Mouse (Mus musculus) ES-Bruce4 (cell line): ENCODE measurements around the gene Herc3. TPM values are rescaled to one million over a fixed set of nuclear protein-coding genes. Genes with fewer than 3 reads are reported as not detected.
"Not testable (repeated sequence)": the region's sequence is repeated elsewhere in the genome, so short reads cannot be mapped to it uniquely, and the experiment has no call there.

Experiments
- H3K27ac ChIP-seq: 2 replicates; pipeline ENCODE4 v1.5.1; 2012; ENCODE audit warnings: low read length, inconsistent platforms; ENCODE audit not compliant: insufficient read depth
- H3K27me3 ChIP-seq: 2 replicates; pipeline ENCODE4 v1.6.1; 2012; ENCODE audit warnings: mild to moderate bottlenecking, low read length, inconsistent platforms; ENCODE audit not compliant: control insufficient read depth, poor library complexity, insufficient read depth, severe bottlenecking
- H3K36me3 ChIP-seq: 2 replicates; pipeline ENCODE4 v1.6.1; 2012; ENCODE audit warnings: inconsistent platforms, mild to moderate bottlenecking, low read length, moderate library complexity; ENCODE audit not compliant: control insufficient read depth, poor library complexity, insufficient read depth, severe bottlenecking
- H3K4me1 ChIP-seq: one replicate; pipeline ENCODE4 v1.8.1; 2011; ENCODE audit warnings: low read length; ENCODE audit not compliant: control insufficient read depth, insufficient read depth
- H3K4me3 ChIP-seq: 2 replicates; pipeline ENCODE4 v1.5.1; 2011; ENCODE audit warnings: low read depth, mild to moderate bottlenecking, low read length
- H3K9ac ChIP-seq: 2 replicates; pipeline ENCODE4 v1.6.1; 2012; ENCODE audit warnings: low read depth, mild to moderate bottlenecking, inconsistent platforms; ENCODE audit not compliant: poor library complexity, severe bottlenecking
- H3K9me3 ChIP-seq: replicated peaks from 2 replicates; pipeline ENCODE4 v1.6.1; 2012; ENCODE audit warnings: mild to moderate bottlenecking, low read length, inconsistent platforms; ENCODE audit not compliant: control insufficient read depth, poor library complexity, insufficient read depth, severe bottlenecking
- CTCF ChIP-seq: IDR thresholded peaks from one replicate; pipeline ENCODE4 v1.8.1; 2011; ENCODE audit warnings: low read depth, low read length
- EP300 ChIP-seq: IDR thresholded peaks from 2 replicates; pipeline ENCODE4 v1.6.1; 2011; ENCODE audit warnings: low read depth, low read length; ENCODE audit not compliant: insufficient read depth
- POLR2A ChIP-seq: IDR thresholded peaks from one replicate; pipeline ENCODE4 v1.8.1; 2011; ENCODE audit warnings: low read length; ENCODE audit not compliant: insufficient read depth
- polyA plus RNA-seq: library from polyadenylated mRNA; stranded (reverse); fragments of >200 nt; gene quantifications from 2 replicates; pipeline ENCODE4 v1.2.4, GENCODE M21; 2011; ENCODE audit warnings: low read depth; ENCODE audit not compliant: missing spikeins, insufficient read depth, insufficient read length

Herc3 gene
- polyA plus RNA-seq, 1 experiment, result 34.5 TPM

DNA sequence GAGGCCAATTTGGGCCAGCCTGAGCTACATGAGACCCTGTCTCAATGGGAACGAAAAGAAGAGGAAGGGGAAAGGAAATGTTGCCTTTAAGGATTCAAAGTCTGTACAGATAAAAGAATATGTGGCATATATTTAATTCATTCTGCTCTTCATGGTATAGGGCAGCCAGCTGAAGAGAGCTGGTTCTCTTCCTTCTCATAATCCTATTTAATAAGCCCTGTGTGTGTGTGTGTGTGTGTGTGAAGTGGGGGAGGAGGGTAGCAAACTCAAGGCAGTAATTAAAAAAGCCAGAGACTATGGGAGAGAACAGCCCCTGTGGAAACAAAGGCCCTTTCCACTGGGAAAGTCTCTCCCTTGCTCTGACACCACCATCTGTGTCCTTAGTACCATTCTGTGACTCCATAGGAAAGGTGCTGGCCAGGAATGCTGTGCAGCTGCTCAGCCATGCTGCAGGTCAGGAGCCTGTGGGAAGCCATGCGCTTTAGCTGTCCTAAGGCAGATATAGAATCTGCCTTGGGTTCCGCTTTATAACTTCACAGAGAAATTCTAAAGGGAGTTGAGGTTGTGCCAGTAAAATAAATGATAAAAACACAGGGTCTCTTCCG is 32.5 kb downstream of the Herc3 start:
- H3K9me3 ChIP-seq, result no peaks in the 10 kb centered on the region
- H3K4me3 ChIP-seq, result no peak overlapping the region
- no peak overlapping the region for H3K9ac ChIP-seq
- no peak for TF ChIP-seq CTCF
- no peak for TF ChIP-seq POLR2A
- TF ChIP-seq EP300, result no peak
- no peak overlapping the region for H3K27ac ChIP-seq
- no peaks in the 10 kb centered on the region for H3K27me3 ChIP-seq
- H3K36me3 ChIP-seq, result no peaks in the 10 kb centered on the region; the same call in 1 of the 2 replicates
- no peaks in the 10 kb centered on the region for H3K4me1 ChIP-seq

DNA sequence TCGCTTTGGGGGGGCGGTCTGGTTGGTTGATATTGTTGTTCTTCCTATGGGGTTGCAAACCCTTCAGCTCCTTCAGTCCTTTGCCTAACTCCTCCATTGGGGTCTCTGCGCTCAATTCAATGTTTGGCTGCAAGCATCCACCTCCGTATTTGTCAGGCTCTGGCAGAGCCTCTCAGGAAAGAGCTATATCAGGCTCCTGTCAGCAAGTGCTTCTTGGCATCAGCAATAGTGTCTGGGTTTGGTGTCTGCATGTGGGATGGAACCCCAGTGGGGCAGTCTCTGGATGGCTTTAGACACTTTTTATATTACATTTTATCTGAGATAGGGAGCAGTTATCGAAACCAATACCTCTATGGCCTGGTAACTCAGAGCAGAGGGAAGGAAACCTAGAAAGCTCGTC is 36.6 kb downstream of the Herc3 start:
- not testable (repeated sequence) for H3K9me3 ChIP-seq, H3K9ac ChIP-seq, H3K4me1 ChIP-seq, H3K4me3 ChIP-seq, H3K27ac ChIP-seq, H3K27me3 ChIP-seq, H3K36me3 ChIP-seq

DNA sequence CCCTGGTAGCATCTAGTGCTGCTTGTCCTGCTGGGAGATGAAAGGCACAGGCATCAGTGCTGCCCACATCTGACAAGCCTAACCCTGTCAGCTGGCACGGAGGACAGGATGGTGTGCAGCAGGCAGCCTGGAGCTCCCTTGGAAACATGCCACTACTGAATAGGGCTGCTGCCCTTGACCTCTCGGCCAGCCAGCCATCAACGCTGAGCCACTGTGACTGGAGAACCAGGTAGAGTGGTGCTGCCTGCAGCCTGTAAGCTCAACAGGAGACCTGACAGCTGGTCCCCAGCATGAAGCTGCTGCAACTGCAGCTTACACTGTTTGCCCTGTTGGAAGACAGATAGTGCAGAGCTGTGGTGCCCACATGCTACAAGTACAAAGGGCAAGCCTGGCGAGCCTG is 48.3 kb downstream of the Herc3 start:
- no peaks in the 10 kb centered on the region for H3K27me3 ChIP-seq
- no peaks in the 10 kb centered on the region for H3K4me1 ChIP-seq
- no peak overlapping the region for H3K9ac ChIP-seq
- H3K36me3 ChIP-seq, result no peaks in the 10 kb centered on the region
- no peak overlapping the region for H3K4me3 ChIP-seq
- no peaks in the 10 kb centered on the region for H3K9me3 ChIP-seq
- TF ChIP-seq EP300 (no peak), CTCF (no peak), POLR2A (no peak)
- H3K27ac ChIP-seq, result no peak overlapping the region

DNA sequence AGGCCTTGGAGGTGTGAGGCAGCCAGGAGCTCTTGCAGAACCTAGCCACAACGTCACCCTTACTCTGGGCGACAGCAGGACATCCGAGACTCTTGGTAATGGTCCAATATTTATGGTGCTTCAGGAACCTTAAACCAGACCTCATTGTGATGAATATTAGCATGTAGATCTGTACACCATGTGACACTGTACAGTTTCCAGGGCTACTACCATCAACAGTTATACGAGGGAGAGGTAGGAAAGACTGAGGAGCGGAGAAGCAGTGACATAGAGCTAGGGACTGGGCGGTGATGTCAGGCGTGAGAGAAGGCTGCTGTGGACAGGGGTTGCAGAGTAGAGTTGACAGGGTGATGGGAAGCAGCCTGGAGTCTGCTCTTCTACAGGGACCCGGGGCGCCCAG is 48.7 kb downstream of the Herc3 start:
- H3K27me3 ChIP-seq, result no peaks in the 10 kb centered on the region

DNA sequence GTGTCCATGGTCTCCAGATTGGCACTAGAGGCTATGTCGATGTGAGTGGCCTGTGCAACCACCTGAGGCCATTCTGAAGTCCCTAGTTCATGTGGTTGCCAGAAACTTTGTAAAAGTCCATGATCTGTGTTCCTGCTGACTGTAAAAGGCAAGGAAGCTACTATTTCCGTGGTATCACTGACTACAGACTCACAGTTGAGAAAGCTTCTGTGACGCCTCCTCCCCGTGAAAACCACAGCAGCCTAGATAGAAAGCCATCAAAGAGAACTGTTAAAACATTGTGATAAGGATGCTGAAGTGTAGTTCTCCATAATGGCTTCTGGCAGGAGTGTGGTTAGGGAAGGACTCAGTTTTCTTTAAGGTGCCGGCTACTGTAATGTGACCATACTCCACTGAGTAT is 49.6 kb downstream of the Herc3 start:
- H3K4me1 ChIP-seq, result no peaks in the 10 kb centered on the region
- TF ChIP-seq CTCF (no peak), POLR2A (no peak)
- no peak overlapping the region for H3K9ac ChIP-seq
- H3K9me3 ChIP-seq, result no peaks in the 10 kb centered on the region
- no peak overlapping the region for H3K4me3 ChIP-seq
- no peak overlapping the region for H3K27ac ChIP-seq
- H3K27me3 ChIP-seq, result no peaks in the 10 kb centered on the region
- H3K36me3 ChIP-seq, result no peaks in the 10 kb centered on the region

More for the DNA sequence above, 48.7 kb downstream of the Herc3 start:
- Histone ChIP-seq H3K4me1 (no peaks in the 10 kb centered on the region), H3K27ac (no peak overlapping the region), H3K9me3 (no peaks in the 10 kb centered on the region), H3K36me3 (no peaks in the 10 kb centered on the region), H3K9ac (no peak overlapping the region), H3K4me3 (no peak overlapping the region)
- TF ChIP-seq POLR2A (no peak), CTCF (no peak)

DNA sequence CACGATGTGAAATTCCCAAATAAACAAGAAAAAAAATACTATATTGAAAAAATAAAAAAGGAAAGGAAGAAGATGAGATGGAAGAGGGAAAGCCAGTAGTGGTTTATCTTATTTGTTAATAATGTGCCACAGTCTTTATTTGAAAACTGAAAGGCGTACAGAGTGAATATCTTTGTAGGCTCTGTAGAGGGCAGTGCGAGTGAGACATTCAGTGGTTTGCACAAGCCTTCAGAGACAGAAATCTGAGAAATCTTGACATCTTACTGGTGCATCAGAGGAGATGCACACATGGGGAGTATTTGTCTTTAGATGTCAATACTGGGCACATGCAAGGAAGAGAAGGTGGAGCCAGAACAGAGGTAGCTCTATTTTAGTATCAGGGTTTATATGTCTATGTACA is 50.1 kb downstream of the Herc3 start:
- no peak overlapping the region for H3K27ac ChIP-seq
- TF ChIP-seq CTCF (no peak), EP300 (no peak), POLR2A (no peak)
- H3K36me3 ChIP-seq, result no peaks in the 10 kb centered on the region; the same call in 1 of the 2 replicates
- H3K4me1 ChIP-seq, result no peaks in the 10 kb centered on the region
- H3K27me3 ChIP-seq, result no peaks in the 10 kb centered on the region
- H3K4me3 ChIP-seq, result no peak overlapping the region
- H3K9me3 ChIP-seq, result no peaks in the 10 kb centered on the region
- no peak overlapping the region for H3K9ac ChIP-seq
